8 mouse cellular contexts compared by ENCODE assay signal in the genomic region with DNA sequence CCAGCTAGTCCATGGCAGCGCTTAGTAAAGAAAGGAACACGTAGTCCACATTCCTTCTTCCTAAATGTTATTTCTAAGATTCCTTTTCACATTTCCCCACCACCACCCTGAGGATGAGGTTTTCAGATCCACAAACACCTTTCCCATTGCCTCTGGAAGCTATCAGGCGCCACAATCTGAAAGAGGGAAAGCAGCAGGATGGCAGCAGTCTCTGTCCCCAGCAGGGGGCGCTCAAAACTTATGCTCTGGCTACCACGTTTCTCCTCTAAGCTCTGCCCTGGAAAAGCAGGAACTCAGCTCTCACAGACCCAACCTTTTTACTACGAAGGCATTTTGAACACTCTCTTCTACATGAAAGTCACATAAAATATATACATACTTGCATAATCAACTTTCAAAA. TPM values are rescaled to one million over a fixed set of nuclear protein-coding genes. Genes with fewer than 3 reads are reported as not detected.
A peak's percentile ranks its signal among the peaks of the same experiment; 100 is the strongest.
DNase-seq lines count a peak whose midpoint lies in the region; ATAC-seq lines count a peak whose summit lies in the region.

No protein-coding gene starts in this region.

- H3K4me2 ChIP-seq in hindbrain, embryonic 12.5 days (replicated peaks): peak overlapping the region; percentile 36

- no peak overlapping the region for H3K4me3 ChIP-seq in hindbrain, embryonic 12.5 days

- no peaks in the 10 kb centered on the region for H3K36me3 ChIP-seq in hindbrain, embryonic 12.5 days

- peaks cover 4% of the 10 kb centered on the region for H3K4me1 ChIP-seq in hindbrain, embryonic 12.5 days

- no peaks in the 10 kb centered on the region for H3K27me3 ChIP-seq in hindbrain, embryonic 12.5 days

- H3K9ac ChIP-seq in hindbrain, embryonic 12.5 days: no peak overlapping the region

- WGBS in hindbrain, embryonic 12.5 days: 18% methylated on average over 6 of the region's 6 CpGs

- H3K27ac ChIP-seq in hindbrain, embryonic 12.5 days: no peak overlapping the region

- DNase-seq in ES-CJ7 (ENCODE audit: low read depth, low spot score): peak; percentile 88
- peak; percentile 41 to 65 for DNase-seq in cerebellum, adult 18-20 months
- peak; percentile 44 to 76 for DNase-seq in frontal cortex, postnatal 10 days (ENCODE audit: low spot score in 2 of 2)
- DNase-seq in layer of hippocampus, postnatal 14 days (ENCODE audit: low spot score in 2 of 2): peak; percentile 73 to 79
- peak; percentile 87 for DNase-seq in lung, postnatal 14 days
- DNase-seq in ovary, postnatal 36 days (ENCODE audit: low spot score): peak; percentile 72
- peak; percentile 78 for DNase-seq in thymus, postnatal 25 days

- no peak for ATAC-seq in hindbrain, embryonic 12.5 days (ENCODE audit: low FRiP score)

- H3K9me3 ChIP-seq in hindbrain, embryonic 12.5 days (replicated peaks): no peaks in the 10 kb centered on the region

RNA-seq across cellular contexts. Expression of gene Spata6, which starts 32.2 kb away (rescaled TPM):
- 27.2 and 27.8 TPM in 2 replicates for polyA plus RNA-seq in hindbrain, embryonic 12.5 days (2016; fragmentation: Nextera tagmentation; extraction: Ambion mirVana)
- 1 to 10 TPM; 3.8 to 5.1 TPM for total RNA-seq in layer of hippocampus, postnatal 14 days (2021)
